Mouse (Mus musculus) Patski (cell line): ENCODE data around the gene Slc7a9. TPM values are rescaled to one million over a fixed set of nuclear protein-coding genes. Genes with fewer than 3 reads are reported as not detected.
A peak's percentile ranks its signal among the peaks of the same experiment; 100 is the strongest.

ENCODE experiments used
- ATAC-seq: fragments of 100-300 bp; one replicate; pipeline ENCODE4 v1.8.0; 2021
- CTCF ChIA-PET: fragments of 350-600 bp; sonication (Branson Sonifier 250); formaldehyde crosslinking; loops from one replicate; lab custom pipeline; 2022; ENCODE audit warnings: inconsistent platforms; lab: Charles Lee
- POLR2A ChIA-PET: fragments of 350-600 bp; sonication (Branson Sonifier 250); formaldehyde crosslinking; loops from one replicate; lab custom pipeline; 2022; ENCODE audit warnings: antibody characterized with exemption, inconsistent platforms; lab: Charles Lee
- DNase-seq: peaks from one replicate; pipeline ENCODE4 v3.0.0-alpha.2; 2011; ENCODE audit warnings: low read depth, low spot score
- H3K27me3 ChIP-seq: fragments of 371-371 bp; one replicate; pipeline ENCODE4 v1.5.1; 2021
- CTCF ChIP-seq: fragments of 100-300 bp; IDR thresholded peaks from one replicate; pipeline ENCODE4 v1.5.1; 2021
- in situ Hi-C: fragments of 300-500 bp; cut with MboI; formaldehyde crosslinking; loops from 3 replicates; pipeline ENCODE4 v1.11.1; 2018; ENCODE audit warnings: low pct_unique_long_range_greater_than_20kb, mixed read lengths
- polyA plus RNA-seq: library from polyadenylated mRNA; unstranded; gene quantifications from one replicate; pipeline ENCODE4 v1.2.3, GENCODE M21; 2021

Gene Slc7a9
- polyA plus RNA-seq, 1 experiment from 2014 or later: not detected

DNA sequence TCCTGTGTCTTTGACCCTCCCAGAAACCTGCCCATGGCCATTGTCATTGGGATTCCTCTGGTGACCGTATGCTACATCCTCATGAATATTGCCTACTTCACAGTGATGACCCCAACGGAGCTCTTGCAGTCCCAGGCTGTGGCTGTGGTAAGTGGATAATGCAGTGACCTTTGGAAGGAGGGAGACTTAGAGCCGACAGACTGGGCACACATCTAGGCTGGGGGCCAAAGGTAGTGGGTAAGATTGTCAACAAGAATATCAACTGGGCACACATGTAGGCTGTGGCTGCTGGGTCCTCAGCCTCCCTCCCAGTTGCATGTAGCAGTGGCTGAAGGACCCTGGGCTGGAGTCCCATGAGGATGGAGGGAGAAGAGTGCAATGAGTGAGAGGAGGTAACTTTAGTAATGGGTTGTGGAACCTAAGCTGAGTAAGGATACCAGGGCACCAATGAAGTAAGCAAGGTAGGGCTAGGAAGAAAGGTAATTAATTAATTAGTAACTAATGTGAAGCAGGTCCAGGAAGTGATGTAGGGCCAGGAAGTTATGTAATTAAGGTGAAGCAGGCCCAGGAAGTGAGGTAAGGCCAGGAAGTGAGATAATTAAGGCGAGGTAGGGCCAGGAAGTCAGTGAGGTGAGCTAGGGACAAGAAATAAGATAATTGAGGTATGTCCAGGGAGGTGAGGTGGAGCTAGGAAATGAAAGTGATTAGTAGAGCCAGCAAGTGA is 7.7 kb downstream of the Slc7a9 start:
- ChIA-PET CTCF (no interaction called here), POLR2A (no interaction called here)
- ATAC-seq (no peak), DNase-seq (no peak)
- in situ Hi-C loops: no loop called here
- TF ChIP-seq CTCF: no peak
- peaks cover 5% of the 10 kb centered on the region for H3K27me3 ChIP-seq

DNA sequence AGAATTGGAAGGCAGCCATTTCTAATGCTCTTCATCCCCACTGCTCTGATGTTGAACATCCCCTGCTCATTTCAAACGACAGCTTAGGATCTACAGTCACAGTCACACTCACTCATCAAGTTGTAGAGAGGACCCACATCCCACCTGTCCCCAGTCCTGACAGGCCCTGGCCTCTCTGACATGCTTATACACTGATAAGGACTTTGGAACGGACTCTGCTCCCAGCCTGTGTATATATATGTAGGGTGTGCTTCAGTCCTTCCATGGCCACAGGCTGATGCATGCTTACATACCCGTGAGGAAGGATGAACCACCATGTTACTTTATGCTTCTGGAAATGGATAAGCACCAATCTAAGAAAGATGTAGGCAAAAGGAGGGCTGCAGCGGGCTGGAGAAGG is 12.4 kb downstream of the Slc7a9 start:
- DNase-seq (no peak), ATAC-seq (no peak)
- ChIA-PET POLR2A (no interaction called here), CTCF (no interaction called here)
- in situ Hi-C loops: no loop called here
- peaks cover 4% of the 10 kb centered on the region for H3K27me3 ChIP-seq
- no peak for TF ChIP-seq CTCF

- in situ Hi-C loops: no loop called here
- TF ChIP-seq CTCF: no peak
- CTCF ChIA-PET: no interaction called here
Measured at GRCm38 (mm10) chr7:35465027-35465426, 16.4 kb downstream of the Slc7a9 start.

GRCm38 (mm10) chr7:35467856-35468255 is 19.3 kb downstream of the Slc7a9 start:
- no peak for ATAC-seq
- no peak for TF ChIP-seq CTCF
- POLR2A ChIA-PET: no interaction called here
- CTCF ChIA-PET: no interaction called here
- peaks cover 26% of the 10 kb centered on the region for H3K27me3 ChIP-seq
- in situ Hi-C loops: no loop called here
- no peak for DNase-seq

More at GRCm38 (mm10) chr7:35465027-35465426, 16.4 kb downstream of the Slc7a9 start:
- ATAC-seq: no peak
- POLR2A ChIA-PET: no interaction called here
- DNase-seq: no peak
- H3K27me3 ChIP-seq: peaks cover 20% of the 10 kb centered on the region

DNA sequence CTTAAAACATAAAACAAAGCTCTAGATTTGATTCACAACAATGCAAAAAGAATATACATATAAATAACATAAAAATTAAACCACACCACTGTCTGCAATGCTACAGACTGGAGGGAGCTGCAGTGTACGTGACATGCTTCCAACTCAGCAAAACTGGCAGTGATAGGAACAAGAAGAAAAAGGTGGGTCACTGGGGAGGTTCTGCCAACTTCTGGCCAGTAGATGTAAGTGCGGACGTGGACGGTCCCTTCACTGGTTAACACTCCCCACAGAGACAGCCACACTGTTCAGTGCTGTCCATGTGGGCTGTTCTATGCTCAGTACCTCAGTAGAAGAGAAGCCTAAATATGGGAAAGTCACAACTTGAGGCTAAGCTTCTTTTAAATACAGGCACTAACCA is 22.2 kb downstream of the Slc7a9 start:
- ChIA-PET POLR2A (interaction anchor here (0.6 kb wide), 1 partner anchor 631 kb away, joined by 3 read pairs; no protein-coding TSS in a partner anchor), CTCF (no interaction called here)
- H3K27me3 ChIP-seq: peaks cover 43% of the 10 kb centered on the region
- ATAC-seq (no peak), DNase-seq (no peak)
- peak; percentile 3 for TF ChIP-seq CTCF
- in situ Hi-C loops: no loop called here

- ATAC-seq (no peak), DNase-seq (no peak)
- no peak for TF ChIP-seq CTCF
- ChIA-PET CTCF (interaction anchor here (0.8 kb wide), 1 partner anchor 10 kb away, joined by 3 read pairs; no protein-coding TSS in a partner anchor), POLR2A (no interaction called here)
- in situ Hi-C loops: no loop called here
- peaks cover 58% of the 10 kb centered on the region for H3K27me3 ChIP-seq
Measured at GRCm38 (mm10) chr7:35476457-35476856, 27.9 kb downstream of the Slc7a9 start.

DNA sequence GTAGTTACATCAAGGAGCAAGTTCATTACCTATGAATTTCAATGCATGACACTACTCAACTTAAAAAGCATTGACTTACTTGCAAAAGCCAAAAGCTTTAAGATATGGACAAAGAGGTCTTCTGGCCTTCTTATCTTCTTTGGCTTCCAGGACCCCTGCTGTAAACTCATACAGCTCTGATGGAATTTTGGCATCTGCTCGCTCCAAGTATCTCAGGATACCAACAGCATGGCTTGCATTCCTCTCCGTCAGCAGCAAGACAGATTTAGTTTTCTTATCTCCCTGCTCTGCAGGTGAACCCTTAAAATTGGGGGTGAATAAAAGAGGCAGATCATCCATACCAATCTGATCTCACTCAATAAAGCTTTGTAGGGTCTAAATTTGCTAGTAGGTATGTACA is 36.5 kb downstream of the Slc7a9 start:
- no peak for ATAC-seq
- peaks cover 30% of the 10 kb centered on the region for H3K27me3 ChIP-seq
- no peak for DNase-seq
- in situ Hi-C loops: no loop called here
- CTCF ChIA-PET: no interaction called here
- POLR2A ChIA-PET: no interaction called here
- TF ChIP-seq CTCF: no peak

DNA sequence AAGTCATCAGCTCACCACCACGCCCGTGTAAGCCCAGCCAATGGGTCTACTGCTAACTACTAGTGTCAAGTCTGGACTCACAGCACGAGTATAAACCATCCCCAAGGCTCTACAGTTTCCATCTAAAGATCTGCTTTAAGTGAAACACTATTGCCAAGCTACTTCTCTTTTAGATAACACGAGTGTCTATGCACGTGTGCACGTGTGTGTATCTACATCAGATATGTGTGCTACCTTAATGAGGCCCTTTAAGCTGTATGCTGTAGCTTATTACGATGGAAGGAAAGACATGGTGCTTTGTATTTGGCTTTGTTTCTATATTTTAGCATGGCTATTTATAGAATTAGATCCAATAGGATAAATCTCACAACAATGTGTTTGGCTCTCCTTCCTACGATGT is 38.0 kb downstream of the Slc7a9 start:
- CTCF ChIA-PET: interaction anchor here (1.1 to 1.3 kb wide), 2 partner anchors 10 to 15 kb away, joined by 3 read pairs; no protein-coding TSS in a partner anchor

DNA sequence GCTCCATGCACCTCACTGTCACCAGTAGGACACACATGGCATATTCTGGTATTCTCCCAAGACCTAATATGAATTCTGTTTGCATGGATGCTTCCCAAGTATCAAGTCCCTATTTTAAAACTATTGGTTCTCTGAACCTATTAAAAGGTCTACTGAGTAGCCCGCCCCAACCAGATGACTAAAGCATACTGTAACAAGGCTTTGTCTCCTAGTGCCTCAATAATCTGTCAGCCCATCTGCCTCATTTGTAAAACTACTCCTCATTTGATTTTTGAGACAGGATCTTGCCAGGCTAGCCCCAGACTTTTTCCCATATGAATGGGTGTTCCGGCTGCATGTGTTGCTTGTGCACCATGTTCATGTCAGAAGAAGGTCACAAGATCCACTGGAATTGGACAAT is 41.6 kb downstream of the Slc7a9 start:
- POLR2A ChIA-PET: no interaction called here
- no peak for TF ChIP-seq CTCF
- in situ Hi-C loops: no loop called here
- ATAC-seq: no peak
- CTCF ChIA-PET: interaction anchor here (1.4 to 1.6 kb wide), 2 partner anchors 10 to 12 kb away, joined by 3 read pairs; no protein-coding TSS in a partner anchor
- H3K27me3 ChIP-seq: peaks cover 34% of the 10 kb centered on the region
- no peak for DNase-seq

More for the DNA sequence above, 38.0 kb downstream of the Slc7a9 start:
- no peak for ATAC-seq
- POLR2A ChIA-PET: no interaction called here
- H3K27me3 ChIP-seq: peaks cover 24% of the 10 kb centered on the region
- in situ Hi-C loops: no loop called here
- TF ChIP-seq CTCF: no peak
- DNase-seq: no peak

DNA sequence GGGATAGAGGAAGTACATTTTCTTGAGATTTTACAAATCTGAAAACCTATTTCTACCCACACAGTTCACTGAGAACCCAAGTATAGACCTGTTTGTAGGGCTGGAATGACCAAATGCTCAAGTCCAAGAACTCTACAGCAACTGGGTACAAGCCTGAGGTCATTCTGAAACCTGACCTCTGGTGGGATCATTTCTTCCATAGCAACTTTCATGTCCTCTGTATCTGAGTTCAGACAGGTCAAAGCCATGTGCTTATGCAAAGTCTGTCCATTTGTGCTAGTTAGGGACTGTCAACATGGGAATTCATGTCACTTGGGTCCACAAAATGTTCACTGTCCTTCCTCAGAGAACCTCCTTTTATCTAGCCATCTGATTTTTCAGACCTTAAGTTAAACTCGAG is 42.4 kb downstream of the Slc7a9 start:
- ChIA-PET CTCF (no interaction called here), POLR2A (no interaction called here)
- H3K27me3 ChIP-seq: peaks cover 31% of the 10 kb centered on the region
- TF ChIP-seq CTCF: no peak
- in situ Hi-C loops: no loop called here
- DNase-seq: no peak
- ATAC-seq: no peak

DNA sequence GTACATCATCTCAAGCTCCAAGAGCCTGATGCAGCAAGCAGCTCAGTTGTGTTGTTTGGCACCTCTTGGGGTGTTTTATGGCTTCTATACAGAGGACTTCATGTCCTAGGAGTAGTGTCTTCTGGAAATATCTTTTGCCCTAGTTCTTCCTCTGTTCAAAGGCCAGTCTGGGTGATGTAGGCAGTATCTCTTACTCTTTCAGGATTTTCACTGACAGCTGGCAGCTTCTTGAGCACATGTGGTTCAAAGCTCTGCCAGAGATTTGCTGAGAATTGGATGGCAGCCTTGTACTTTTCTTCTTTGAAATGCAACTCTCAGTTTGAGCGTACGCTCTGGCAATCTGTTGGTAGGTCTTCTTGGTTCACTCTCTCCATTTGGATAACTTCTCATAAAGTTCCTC is 48.9 kb downstream of the Slc7a9 start:
- POLR2A ChIA-PET: no interaction called here
- CTCF ChIA-PET: no interaction called here
- no peak for TF ChIP-seq CTCF
- peaks cover 19% of the 10 kb centered on the region for H3K27me3 ChIP-seq
- no peak for DNase-seq
- ATAC-seq: no peak
- in situ Hi-C loops: no loop called here
